Mouse (Mus musculus): ENCODE data around the gene Shmt2. TPM values are rescaled to one million over a fixed set of nuclear protein-coding genes. Genes with fewer than 3 reads are reported as not detected.

Shmt2 gene
- 47.5 TPM for polyA plus RNA-seq (2014; fragmentation: Illumina TruSeq; extraction: RNeasy Lipid Tissue Mini Kit (QIAGEN cat#74804); ENCODE audit: low read depth, low replicate concordance)

DNA sequence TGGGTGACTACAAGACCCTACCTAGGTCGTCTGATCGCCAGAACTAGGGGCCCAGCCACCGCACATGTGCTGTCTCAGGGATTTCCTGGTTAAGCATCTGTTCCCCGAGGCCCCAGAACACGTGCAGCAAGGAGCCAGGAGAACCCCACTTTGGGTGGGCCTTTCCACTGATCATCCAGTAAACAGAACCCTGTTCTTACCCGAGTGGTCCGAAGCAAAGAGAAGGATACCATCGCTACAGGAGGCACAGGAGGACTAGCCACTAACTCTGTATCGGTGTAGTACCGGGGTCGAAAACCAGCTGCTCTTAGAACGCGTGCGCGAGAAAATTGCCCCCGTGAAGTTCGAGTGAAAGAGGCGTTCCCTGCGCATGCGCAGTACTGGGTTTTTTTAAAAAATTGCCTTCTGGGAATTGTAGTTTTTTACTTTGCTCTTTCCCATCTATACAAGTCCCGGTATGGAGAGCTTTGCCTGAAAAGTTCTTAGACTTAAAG, at the start of gene Shmt2:
Shmt2 (minus strand) TSS at position 357 of the 494 bp plus-strand sequence.

DNA sequence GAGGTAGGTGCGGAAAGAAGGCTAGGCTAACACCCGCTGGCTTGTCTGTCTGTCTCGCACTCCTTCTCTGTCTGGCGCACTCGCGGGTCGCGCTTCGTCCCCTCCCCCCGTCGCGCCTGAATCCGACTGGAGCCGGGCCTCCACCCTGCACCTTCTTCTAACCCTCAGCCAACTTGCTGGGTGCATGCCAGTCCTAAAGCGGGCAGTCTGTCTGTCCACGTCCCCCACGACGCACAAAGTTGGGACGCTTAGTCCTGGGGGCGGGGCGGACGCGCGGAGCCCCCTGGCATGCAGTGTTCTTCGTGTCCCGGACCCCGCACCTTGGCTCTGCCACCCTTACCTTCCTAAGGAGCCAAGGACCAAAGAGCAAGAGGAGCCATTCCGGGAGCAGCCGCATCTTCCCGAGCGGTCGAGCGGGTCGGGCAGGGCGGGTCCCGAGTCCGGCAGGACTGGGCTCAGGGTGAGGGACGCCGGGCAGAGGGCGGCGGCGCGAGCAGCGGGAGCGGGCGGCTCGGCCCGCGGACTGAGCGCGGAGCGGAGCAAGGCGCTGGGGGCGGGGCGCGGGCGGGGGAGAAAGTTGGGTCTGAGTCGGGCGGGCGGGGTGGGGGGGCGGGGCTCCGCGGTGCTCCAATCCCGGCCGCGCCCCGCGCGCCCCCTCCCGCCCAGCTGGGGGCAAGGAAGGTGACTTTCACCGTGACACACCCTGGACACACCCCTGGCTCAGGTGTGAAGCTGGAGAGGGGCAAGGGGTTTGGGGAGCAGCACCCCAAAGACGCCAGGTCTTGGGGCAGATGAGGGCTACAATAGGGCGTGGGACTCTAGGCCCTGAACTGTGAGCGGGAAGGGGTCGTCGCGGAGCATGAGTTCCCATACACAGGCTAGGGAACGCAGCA, 12.0 kb upstream of the Shmt2 start, which contains the start of gene Nxph4:
Nxph4 (minus strand) TSS at position 524 of the 893 bp plus-strand sequence.

DNA sequence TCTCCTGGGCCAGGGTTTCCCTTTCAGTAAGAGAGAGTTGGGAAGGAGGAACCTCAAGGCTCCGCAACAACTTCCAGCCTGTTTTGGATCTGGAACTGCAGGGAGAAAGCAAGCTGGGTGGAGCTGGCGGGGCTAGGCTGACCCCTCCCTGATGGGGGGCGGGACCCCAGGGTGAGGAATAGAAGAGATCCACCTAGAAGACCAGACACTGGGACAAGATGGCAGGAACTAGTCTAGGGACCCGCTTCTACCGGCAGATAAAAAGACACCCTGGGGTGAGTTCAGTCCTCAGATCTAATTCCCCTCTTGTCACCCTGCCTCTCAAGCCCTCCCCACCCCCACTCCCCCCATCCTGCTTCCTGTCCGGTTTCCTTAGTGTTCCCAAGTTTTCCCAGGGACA, 7.5 kb downstream of the Shmt2 start, which contains the start of gene Ndufa4l2:
Ndufa4l2 (plus strand) TSS at position 204 of the 400 bp plus-strand sequence.

DNA sequence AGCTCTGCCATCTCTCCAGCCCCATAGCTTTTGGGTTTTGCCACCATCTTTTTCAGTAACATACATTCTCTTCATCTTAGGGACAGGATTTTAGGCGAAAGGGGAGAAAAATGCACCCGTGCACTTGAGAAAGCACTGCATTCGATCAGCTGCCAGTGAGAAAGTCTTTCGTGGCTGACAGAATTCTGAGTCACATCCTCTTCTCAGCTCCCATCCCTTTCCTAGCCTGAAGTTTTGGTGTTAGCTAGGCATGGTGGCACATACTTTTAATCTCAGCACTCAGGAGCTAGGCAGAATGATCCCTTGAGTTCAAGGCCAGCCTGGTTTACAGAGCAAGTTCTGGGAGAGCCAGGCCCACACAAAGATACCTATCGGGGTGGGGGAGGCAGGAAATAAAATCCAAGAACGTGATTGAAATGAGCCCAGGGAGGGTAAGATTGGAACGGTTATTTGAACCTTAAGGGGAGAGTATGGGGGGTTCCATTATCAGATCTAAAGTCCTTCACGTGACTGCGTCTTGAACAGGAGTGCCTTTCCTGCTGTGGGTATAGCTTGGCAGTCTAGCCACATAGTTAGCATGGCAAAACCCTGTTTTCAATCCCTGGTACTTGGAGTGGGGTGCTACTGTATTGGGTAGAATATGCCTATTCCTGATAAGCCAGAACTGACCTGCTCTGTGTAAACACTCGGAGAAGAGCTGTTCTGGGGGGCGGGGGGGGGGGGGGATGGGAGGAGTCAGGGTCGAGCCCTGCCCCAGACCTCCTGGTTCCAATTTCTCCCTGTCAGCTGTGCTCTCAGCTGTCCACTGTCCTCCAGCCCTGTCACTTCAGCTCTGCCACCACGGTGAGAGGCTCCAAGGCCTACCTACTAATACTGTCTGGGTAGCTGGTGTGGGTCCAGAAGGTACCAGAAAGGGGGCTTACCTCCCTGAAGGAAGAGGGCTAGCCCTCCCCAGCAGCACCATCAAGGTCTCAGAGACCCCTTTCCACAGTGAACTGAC, 21.1 kb downstream of the Shmt2 start, which contains the start of gene Stac3:
Stac3 (plus strand) TSS at position 793 of the 1,000 bp plus-strand sequence.

Other genes with a start within 250 kb of the Shmt2 start
- 18.0 TPM for gene Mbd6, start 233.4 kb downstream of the Shmt2 start, polyA plus RNA-seq (2014; fragmentation: Illumina TruSeq; extraction: RNeasy Lipid Tissue Mini Kit (QIAGEN cat#74804); ENCODE audit: low read depth, low replicate concordance)
- 49.6 TPM for gene Mars, start 210.7 kb downstream of the Shmt2 start, polyA plus RNA-seq (2014; fragmentation: Illumina TruSeq; extraction: RNeasy Lipid Tissue Mini Kit (QIAGEN cat#74804); ENCODE audit: low read depth, low replicate concordance)
- 2.8 TPM for gene Arhgap9, start 200.5 kb downstream of the Shmt2 start, polyA plus RNA-seq (2014; fragmentation: Illumina TruSeq; extraction: RNeasy Lipid Tissue Mini Kit (QIAGEN cat#74804); ENCODE audit: low read depth, low replicate concordance)
- gene Gli1, start 180.5 kb downstream of the Shmt2 start, polyA plus RNA-seq (2014; fragmentation: Illumina TruSeq; extraction: RNeasy Lipid Tissue Mini Kit (QIAGEN cat#74804); ENCODE audit: low read depth, low replicate concordance), result 1.3 TPM
- gene Inhbe, start 168.0 kb downstream of the Shmt2 start, polyA plus RNA-seq (2014; fragmentation: Illumina TruSeq; extraction: RNeasy Lipid Tissue Mini Kit (QIAGEN cat#74804); ENCODE audit: low read depth, low replicate concordance), result not detected
- not detected for gene Inhbc, start 152.0 kb downstream of the Shmt2 start, polyA plus RNA-seq (2014; fragmentation: Illumina TruSeq; extraction: RNeasy Lipid Tissue Mini Kit (QIAGEN cat#74804); ENCODE audit: low read depth, low replicate concordance)
- gene R3hdm2, start 142.1 kb downstream of the Shmt2 start, polyA plus RNA-seq (2014; fragmentation: Illumina TruSeq; extraction: RNeasy Lipid Tissue Mini Kit (QIAGEN cat#74804); ENCODE audit: low read depth, low replicate concordance), result 142 TPM
- 1.7 TPM for gene Stac3, start 20.8 kb downstream of the Shmt2 start, polyA plus RNA-seq (2014; fragmentation: Illumina TruSeq; extraction: RNeasy Lipid Tissue Mini Kit (QIAGEN cat#74804); ENCODE audit: low read depth, low replicate concordance)
- gene Ndufa4l2, start 7.5 kb downstream of the Shmt2 start, polyA plus RNA-seq (2014; fragmentation: Illumina TruSeq; extraction: RNeasy Lipid Tissue Mini Kit (QIAGEN cat#74804); ENCODE audit: low read depth, low replicate concordance), result 37.8 TPM
- gene Nxph4, start 12.1 kb upstream of the Shmt2 start, polyA plus RNA-seq (2014; fragmentation: Illumina TruSeq; extraction: RNeasy Lipid Tissue Mini Kit (QIAGEN cat#74804); ENCODE audit: low read depth, low replicate concordance), result not detected
- 87.8 TPM for gene Lrp1, start 98.7 kb upstream of the Shmt2 start, polyA plus RNA-seq (2014; fragmentation: Illumina TruSeq; extraction: RNeasy Lipid Tissue Mini Kit (QIAGEN cat#74804); ENCODE audit: low read depth, low replicate concordance)
- 48.3 TPM for gene Stat6, start 120.5 kb upstream of the Shmt2 start, polyA plus RNA-seq (2014; fragmentation: Illumina TruSeq; extraction: RNeasy Lipid Tissue Mini Kit (QIAGEN cat#74804); ENCODE audit: low read depth, low replicate concordance)
- 5.4 TPM for gene Nemp1, start 144.5 kb upstream of the Shmt2 start, polyA plus RNA-seq (2014; fragmentation: Illumina TruSeq; extraction: RNeasy Lipid Tissue Mini Kit (QIAGEN cat#74804); ENCODE audit: low read depth, low replicate concordance)
- 10.6 TPM for gene Nab2, start 146.1 kb upstream of the Shmt2 start, polyA plus RNA-seq (2014; fragmentation: Illumina TruSeq; extraction: RNeasy Lipid Tissue Mini Kit (QIAGEN cat#74804); ENCODE audit: low read depth, low replicate concordance)
- gene Myo1a, start 182.7 kb upstream of the Shmt2 start, polyA plus RNA-seq (2014; fragmentation: Illumina TruSeq; extraction: RNeasy Lipid Tissue Mini Kit (QIAGEN cat#74804); ENCODE audit: low read depth, low replicate concordance), result 0.34 TPM
- gene Tac2, start 202.0 kb upstream of the Shmt2 start, polyA plus RNA-seq (2014; fragmentation: Illumina TruSeq; extraction: RNeasy Lipid Tissue Mini Kit (QIAGEN cat#74804); ENCODE audit: low read depth, low replicate concordance), result not detected
- gene Zbtb39, start 217.1 kb upstream of the Shmt2 start, polyA plus RNA-seq (2014; fragmentation: Illumina TruSeq; extraction: RNeasy Lipid Tissue Mini Kit (QIAGEN cat#74804); ENCODE audit: low read depth, low replicate concordance), result 4.4 TPM
- 4.0 TPM for gene Gpr182, start 229.3 kb upstream of the Shmt2 start, polyA plus RNA-seq (2014; fragmentation: Illumina TruSeq; extraction: RNeasy Lipid Tissue Mini Kit (QIAGEN cat#74804); ENCODE audit: low read depth, low replicate concordance)
- not detected for gene Rdh1, start 237.3 kb upstream of the Shmt2 start, polyA plus RNA-seq (2014; fragmentation: Illumina TruSeq; extraction: RNeasy Lipid Tissue Mini Kit (QIAGEN cat#74804); ENCODE audit: low read depth, low replicate concordance)
- gene Rdh16f1, start 237.3 kb upstream of the Shmt2 start, polyA plus RNA-seq (2014; fragmentation: Illumina TruSeq; extraction: RNeasy Lipid Tissue Mini Kit (QIAGEN cat#74804); ENCODE audit: low read depth, low replicate concordance), result not detected